Mouse (Mus musculus) WW6 (cell line): ENCODE data around the gene Hba-x.
A peak's percentile ranks its signal among the peaks of the same experiment; 100 is the strongest.
"Not testable (repeated sequence)": the region's sequence is repeated elsewhere in the genome, so short reads cannot be mapped to it uniquely, and the experiment has no call there.

Source experiments
- DNase-seq: peaks from one replicate; pipeline ENCODE4 v3.0.0-alpha.2; 2013; ENCODE audit warnings: low read depth, low spot score

Gene Hba-x

DNA sequence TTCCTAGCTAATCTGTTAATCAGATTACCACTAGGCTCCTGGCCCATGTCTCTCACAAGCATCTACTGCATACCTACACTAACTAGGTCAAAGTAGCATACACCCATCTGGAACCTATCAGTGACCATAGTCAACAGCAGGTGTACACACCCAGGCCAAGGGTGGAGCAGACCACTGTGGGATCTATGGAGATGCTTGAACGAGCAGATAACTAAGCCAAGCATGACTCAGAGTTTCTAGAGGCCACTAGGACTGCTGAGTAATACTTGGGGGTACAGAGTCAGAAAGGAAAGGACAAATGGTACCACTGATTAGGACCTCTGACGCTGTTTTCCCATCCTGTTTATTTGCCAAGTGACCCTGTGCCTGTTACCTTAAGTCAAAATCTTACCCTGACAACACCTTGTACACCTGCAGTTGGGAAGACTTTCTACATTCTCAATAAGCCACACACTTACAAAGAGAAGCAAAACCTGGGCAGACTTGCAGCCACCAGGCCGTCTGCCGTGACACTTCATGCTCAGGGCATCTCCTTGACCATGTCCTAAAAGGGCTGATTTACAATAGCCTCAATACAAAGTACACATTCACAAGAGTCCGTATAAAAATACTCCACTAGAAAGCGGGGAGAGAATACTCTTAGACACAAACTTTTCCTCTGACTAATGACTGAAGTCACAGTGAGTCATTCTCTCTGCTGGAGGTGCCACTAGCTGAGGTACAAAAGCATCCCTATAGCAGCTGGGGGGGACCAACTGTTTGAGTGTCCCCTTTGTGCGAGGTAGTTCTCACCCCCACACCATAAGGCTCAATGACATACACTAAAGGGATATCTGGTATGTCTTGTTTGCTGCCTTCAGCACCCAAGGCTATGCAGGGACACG, 25.1 kb upstream of the Hba-x start:
- DNase-seq = no peak

- DNase-seq = no peak
Observed at GRCm38 (mm10) chr11:32253121-32253520, 23.1 kb upstream of the Hba-x start.

- DNase-seq = no peak
Observed at GRCm38 (mm10) chr11:32256146-32256545, 20.1 kb upstream of the Hba-x start.

DNA sequence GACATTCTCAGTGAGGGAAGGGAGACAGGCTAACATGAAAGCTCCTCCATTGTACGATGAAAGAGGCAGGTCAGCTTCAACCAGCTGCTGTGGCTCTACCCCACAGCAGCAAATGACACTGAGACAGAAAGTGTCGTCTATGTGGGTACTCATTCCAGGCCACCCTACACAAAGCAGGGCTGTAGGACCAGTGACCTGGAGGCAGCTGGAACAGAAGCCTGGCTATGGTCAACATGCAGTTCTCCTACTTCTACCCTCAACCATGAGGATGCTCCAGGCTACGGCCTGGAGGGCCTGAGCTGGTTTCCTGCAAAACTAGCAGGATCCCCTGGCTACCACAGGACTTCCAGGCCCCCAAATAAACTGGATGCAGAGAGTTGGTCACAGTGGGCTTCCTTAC, 19.6 kb upstream of the Hba-x start:
- DNase-seq = no peak

GRCm38 (mm10) chr11:32262674-32263415, 13.4 kb upstream of the Hba-x start:
- DNase-seq = no peak

GRCm38 (mm10) chr11:32265117-32265738, 11.0 kb upstream of the Hba-x start:
- no peak for DNase-seq

- no peak for DNase-seq
Observed at GRCm38 (mm10) chr11:32266194-32266593, 10.0 kb upstream of the Hba-x start.

DNA sequence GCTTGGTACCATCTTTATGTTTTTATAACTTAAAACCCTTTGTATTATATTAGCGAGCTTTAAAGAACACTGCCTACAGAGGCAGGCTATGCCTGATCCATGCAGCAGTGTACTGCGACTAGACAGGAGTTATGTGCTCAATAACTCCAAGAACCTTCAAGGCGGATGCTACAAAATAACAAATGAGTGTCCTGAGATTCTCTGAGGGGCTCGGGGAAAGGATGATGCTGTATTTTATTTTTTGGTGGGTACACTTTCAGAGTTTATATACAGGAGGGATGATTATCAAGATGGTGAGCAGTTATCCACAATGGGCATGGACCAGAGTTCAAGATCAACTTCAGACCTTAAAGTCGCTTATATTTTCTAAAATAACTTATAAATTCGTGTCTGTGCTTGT, 9.4 kb upstream of the Hba-x start:
- no peak for DNase-seq

- DNase-seq = peak; percentile 92
Observed at GRCm38 (mm10) chr11:32267188-32267884, 8.9 kb upstream of the Hba-x start, which contains the start of gene Nprl3. Nprl3 (minus strand) TSS chr11:32267707.

DNA sequence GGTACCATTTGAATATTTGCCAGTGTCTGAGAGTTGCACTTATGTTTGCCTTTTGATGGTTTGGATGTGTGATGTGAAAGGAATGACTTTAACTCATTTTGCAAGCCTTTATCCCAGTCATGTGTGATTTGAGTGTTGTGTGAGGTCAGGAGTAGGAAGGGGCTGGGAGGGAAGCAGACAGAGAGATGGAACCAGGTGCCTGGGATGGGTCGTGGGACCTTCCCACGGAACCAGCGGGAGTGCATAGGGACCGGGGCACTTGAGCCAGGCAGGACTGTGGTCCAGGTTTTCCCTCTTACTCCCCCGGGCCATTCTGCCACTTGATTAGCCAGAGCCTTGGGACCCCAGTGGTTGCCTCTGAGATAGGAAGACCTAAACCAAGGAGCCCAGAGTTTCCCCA, 8.2 kb upstream of the Hba-x start:
- no peak for DNase-seq

DNA sequence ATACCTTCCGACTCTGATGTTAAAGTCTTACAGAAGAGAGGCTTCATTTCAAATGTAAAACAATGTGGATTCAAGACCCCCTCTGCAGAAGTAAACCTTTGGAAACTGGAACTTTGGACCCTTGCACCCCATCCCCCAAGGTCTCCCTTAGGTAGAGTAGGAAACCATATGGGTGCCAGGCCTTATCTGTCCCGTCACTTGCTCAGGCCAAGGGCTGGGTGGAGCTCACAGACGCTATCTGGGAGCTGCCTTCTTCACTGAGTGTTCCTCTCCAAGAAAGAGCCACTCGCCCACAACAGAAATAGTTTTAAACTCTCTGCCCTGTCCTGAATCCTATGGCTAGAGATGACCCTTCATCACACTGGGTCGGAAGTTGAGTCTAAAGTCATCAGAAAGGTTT, 7.2 kb upstream of the Hba-x start:
- DNase-seq = no peak

- no peak for DNase-seq
Observed at GRCm38 (mm10) chr11:32271178-32271577, 5.0 kb upstream of the Hba-x start.

DNA sequence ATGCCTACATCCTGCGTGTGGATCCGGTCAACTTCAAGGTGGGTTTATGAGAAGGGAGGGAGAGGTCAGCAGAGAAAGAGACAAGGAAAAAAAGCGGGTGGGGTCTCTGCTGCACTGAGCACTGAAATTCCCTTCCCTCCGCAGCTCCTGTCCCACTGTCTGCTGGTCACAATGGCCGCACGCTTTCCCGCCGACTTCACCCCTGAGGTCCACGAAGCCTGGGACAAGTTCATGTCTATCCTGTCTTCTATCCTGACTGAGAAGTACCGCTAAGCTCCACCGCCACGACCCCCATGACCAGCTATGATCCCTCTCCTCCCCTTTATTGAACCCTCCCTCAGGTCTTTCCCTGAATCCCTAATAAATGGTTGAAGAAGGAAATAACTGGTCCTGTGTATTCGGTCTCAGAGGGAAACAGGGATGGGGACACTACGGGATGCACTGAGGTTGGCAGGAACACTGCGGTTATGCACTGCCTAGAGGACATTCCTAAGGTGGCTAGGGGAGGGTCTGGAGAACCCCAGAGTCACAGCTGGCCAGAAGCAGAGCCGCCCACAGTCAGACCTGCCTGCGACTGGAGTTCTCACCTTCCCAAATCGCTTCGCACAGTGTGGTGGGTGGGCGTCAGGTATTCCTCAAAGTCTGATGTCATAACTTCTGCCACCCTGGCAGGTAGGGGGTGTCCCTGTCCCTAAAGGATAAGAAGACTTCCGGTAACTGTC, 1.7 kb downstream of the Hba-x start:
- no peak for DNase-seq

- no peak for DNase-seq
Observed at GRCm38 (mm10) chr11:32278458-32278957, 2.3 kb downstream of the Hba-x start.

DNA sequence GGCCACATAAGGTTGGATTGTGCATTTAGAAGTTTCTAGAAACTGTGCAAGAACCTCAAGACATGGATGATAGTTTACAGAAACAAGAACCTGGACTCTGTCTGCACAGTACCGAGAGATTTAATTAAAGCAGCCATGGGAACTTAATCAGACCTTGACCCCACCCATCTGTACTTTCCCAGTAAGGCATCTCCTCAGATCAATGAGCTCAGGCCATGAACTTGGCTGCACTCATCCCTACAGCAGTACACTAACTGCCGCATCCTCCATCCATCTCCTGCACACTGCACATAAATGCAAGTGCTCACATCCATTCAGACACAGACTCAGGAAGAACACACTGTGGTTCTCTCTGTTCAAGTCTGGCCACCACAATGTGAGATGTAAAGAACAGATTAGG, 4.4 kb downstream of the Hba-x start:
- DNase-seq = no peak

GRCm38 (mm10) chr11:32281416-32282144, 5.4 kb downstream of the Hba-x start:
- DNase-seq = no peak

- not testable (repeated sequence) for DNase-seq
Observed at GRCm38 (mm10) chr11:32283091-32283777, 7.0 kb downstream of the Hba-x start, which contains the start of gene Hba-a1. Hba-a1 (plus strand) TSS chr11:32283511.

- DNase-seq = not testable (repeated sequence)
Observed at GRCm38 (mm10) chr11:32284582-32284981, 8.4 kb downstream of the Hba-x start.

DNA sequence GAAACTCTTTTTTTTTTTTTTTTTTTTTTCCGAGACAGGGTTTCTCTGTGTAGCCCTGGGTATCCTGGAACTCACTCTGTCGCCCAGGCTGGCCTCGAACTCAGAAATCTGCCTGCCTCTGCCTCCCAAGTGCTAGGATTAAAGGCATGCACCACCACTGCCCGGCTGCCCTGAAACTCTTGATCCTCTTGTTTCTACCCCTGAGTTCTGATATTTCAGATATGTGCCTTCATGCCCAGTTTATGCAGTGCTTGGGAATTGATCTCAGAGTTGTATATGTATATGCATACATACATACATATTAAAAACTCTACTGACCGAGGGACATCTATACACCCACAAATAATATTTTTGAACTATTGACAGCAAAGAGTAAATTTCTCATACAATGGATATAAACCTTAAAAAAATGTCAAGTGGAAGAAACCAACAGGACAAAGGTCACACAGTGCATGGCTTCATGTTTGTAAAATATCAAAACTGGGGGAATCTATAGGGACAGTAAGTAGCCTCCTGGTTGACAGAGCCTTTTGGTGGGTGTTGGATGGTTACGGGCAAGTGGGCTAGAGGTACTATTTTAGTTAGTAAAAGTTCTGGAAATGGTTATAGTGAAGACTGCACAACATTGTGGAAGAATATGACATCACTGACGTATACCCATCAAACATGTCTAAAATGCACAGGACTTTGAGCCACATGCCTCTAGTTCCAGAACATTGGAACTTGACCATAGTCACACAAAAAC, 9.0 kb downstream of the Hba-x start:
- no peak for DNase-seq
